Mouse (Mus musculus): ENCODE measurements around the gene Psmc6. TPM values are rescaled to one million over a fixed set of nuclear protein-coding genes. Genes with fewer than 3 reads are reported as not detected.

The Psmc6 gene
- total and polyA plus RNA-seq, 3 experiments: 125 to 270 (median 208) TPM

DNA sequence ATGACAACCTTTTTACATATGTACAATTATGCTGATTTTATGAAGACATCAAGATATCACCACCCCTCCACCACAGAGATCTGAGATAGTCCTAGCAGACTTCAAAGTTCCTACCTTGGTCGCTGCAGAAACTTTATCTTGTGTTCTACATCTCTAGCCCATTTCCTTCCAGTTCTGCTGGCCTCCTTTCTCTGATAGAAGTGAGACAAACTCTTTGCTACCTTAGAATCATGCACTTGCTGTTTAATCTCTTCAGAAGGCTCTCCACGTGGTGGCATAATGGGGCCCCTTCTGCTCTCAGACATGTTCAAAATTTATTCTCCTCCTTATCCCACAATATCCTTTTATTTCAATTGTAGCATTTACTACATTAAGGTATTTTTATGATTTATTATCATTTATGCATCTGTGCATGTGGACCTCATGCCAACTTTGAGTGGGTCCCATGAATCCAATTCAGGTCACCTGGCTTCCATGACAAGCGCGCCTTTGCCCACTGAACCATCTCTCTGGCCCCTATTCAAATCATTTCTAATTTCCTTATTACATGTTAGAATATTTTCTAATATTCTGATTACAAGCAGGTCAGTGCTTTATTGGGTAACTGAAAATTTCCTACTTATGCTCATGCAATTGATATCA is 1.4 kb upstream of the Psmc6 start:
- Histone ChIP-seq H3K36me3 (ENCODE audit: control insufficient read depth in 1 of 2, insufficient read depth in 2 of 2, low read length in 2 of 2) (peaks cover 10 to 46% of the 10 kb centered on the region in 2 experiments; a peak in 3 of 4 replicates), H3K9ac (ENCODE audit: control insufficient read depth, low read depth, low read length, poor library complexity, severe bottlenecking) (peak overlapping the region; percentile 56), H3K4me3 (ENCODE audit: control insufficient read depth in 1 of 2, insufficient read depth in 1 of 2, low read depth in 2 of 2, low read length in 2 of 2) (peak overlapping the region in 1 of 2 experiments; percentile 35; a peak in 1 of 4 replicates), H3K79me2 (ENCODE audit: control insufficient read depth, insufficient read depth, low read length, poor library complexity) (peaks cover 18% of the 10 kb centered on the region), H3K9me3 (replicated peaks; ENCODE audit: insufficient read depth, low read length) (no peaks in the 10 kb centered on the region), H3K4me1 (ENCODE audit: control insufficient read depth in 1 of 2, insufficient read depth in 2 of 2, low read length in 2 of 2) (peaks cover 19 to 21% of the 10 kb centered on the region in 2 experiments), H3K27ac (ENCODE audit: control insufficient read depth, low read depth, low read length) (peak overlapping the region; percentile 87), H3K27me3 (ENCODE audit: control insufficient read depth in 1 of 2, insufficient read depth in 2 of 2, low read length in 2 of 2) (no peaks in the 10 kb centered on the region)
- DNase-seq (ENCODE audit: low read depth, low spot score): peak; percentile 58
- TF ChIP-seq USF1 (IDR thresholded peaks at IDR 0.05; ENCODE audit: low read depth, low read length): peak; percentile 54; the same call in 1 of the 2 replicates
- TF ChIP-seq NELFE (IDR thresholded peaks at IDR 0.05; ENCODE audit: low read depth, low read length): peak; percentile 21; the same call in 1 of the 2 replicates
- TF ChIP-seq E2F4 (IDR thresholded peaks at IDR 0.05; ENCODE audit: borderline replicate concordance, low read depth, low read length): no peak
- peak; percentile 62 for TF ChIP-seq ETS1 (IDR thresholded peaks at IDR 0.05; ENCODE audit: low read depth, low read length)
- peak; percentile 91; the same call in 1 of the 2 replicates for TF ChIP-seq MYC (IDR thresholded peaks at IDR 0.05; ENCODE audit: low read depth, low read length)
- peak; percentile 92 for TF ChIP-seq MXI1 (IDR thresholded peaks at IDR 0.05; ENCODE audit: low read depth, low read length)
- TF ChIP-seq ZC3H11A (IDR thresholded peaks at IDR 0.05; ENCODE audit: low read depth, low read length): no peak
- TF ChIP-seq UBTF (IDR thresholded peaks at IDR 0.05; ENCODE audit: borderline replicate concordance, insufficient read depth, low read depth, low read length): no peak
- TF ChIP-seq SIN3A (IDR thresholded peaks at IDR 0.05; ENCODE audit: low read length): peak; percentile 76
- no peak for TF ChIP-seq ZKSCAN1 (IDR thresholded peaks at IDR 0.05; ENCODE audit: low read depth, low read length)
- TF ChIP-seq MAX (IDR thresholded peaks at IDR 0.05; ENCODE audit: low read length): peak; percentile 74
- TF ChIP-seq EP300 (IDR thresholded peaks at IDR 0.05; ENCODE audit: low read depth in 1 of 2, low read length in 2 of 2): peak; percentile 63 to 69; a peak in 3 of 4 replicates
- peak; percentile 85 for TF ChIP-seq GATA1 (IDR thresholded peaks at IDR 0.05; ENCODE audit: low read depth, low read length)
- peak; percentile 55; the same call in 1 of the 2 replicates for TF ChIP-seq TCF12 (IDR thresholded peaks at IDR 0.05; ENCODE audit: low read depth, low read length)
- TF ChIP-seq CHD1 (IDR thresholded peaks at IDR 0.05; ENCODE audit: low read depth, low read length): peak; percentile 55; the same call in 1 of the 2 replicates
- no peak for TF ChIP-seq POLR2A (IDR thresholded peaks at IDR 0.05; ENCODE audit: control insufficient read depth in 1 of 2, insufficient read depth in 1 of 2, low read depth in 1 of 2, low read length in 2 of 2, poor library complexity in 1 of 2)

DNA sequence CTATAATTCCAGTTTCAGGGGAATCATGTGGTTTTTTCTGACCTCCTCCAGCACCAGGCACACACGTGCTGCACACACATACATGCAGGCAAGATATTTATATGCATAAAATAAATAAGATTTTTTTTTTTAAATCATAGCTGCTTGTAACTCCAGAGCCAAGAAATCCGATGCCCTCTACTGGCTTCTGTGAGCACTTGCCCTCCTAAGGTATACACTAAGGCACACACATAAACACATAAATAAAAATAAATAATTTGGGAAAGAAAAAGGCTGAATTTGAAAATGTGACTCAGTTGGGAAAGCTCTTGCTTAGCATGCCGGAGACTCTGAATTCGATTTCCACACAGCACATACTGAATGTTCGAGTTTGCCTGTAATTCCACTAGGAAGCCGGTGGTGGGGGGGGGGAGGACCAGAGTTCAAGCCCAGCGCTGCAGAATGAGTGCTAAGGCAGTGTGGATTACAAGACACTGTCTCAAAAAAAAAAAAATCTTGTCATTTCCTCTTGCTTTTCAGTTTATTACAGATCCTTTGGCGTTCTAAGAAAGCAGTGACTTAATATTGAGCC is 485 bp upstream of the Psmc6 start:
- Histone ChIP-seq H3K27me3 (ENCODE audit: control insufficient read depth in 1 of 2, insufficient read depth in 2 of 2, low read length in 2 of 2) (no peaks in the 10 kb centered on the region), H3K79me2 (ENCODE audit: control insufficient read depth, insufficient read depth, low read length, poor library complexity) (peaks cover 21% of the 10 kb centered on the region), H3K4me3 (ENCODE audit: control insufficient read depth in 1 of 2, insufficient read depth in 1 of 2, low read depth in 2 of 2, low read length in 2 of 2) (peak overlapping the region; percentile 35 to 46), H3K27ac (ENCODE audit: control insufficient read depth, low read depth, low read length) (peak overlapping the region; percentile 87), H3K9me3 (replicated peaks; ENCODE audit: insufficient read depth, low read length) (no peaks in the 10 kb centered on the region), H3K36me3 (ENCODE audit: control insufficient read depth in 1 of 2, insufficient read depth in 2 of 2, low read length in 2 of 2) (peaks cover 11 to 41% of the 10 kb centered on the region in 2 experiments), H3K9ac (ENCODE audit: control insufficient read depth, low read depth, low read length, poor library complexity, severe bottlenecking) (peak overlapping the region; percentile 56), H3K4me1 (ENCODE audit: control insufficient read depth in 1 of 2, insufficient read depth in 2 of 2, low read length in 2 of 2) (peaks cover 17 to 21% of the 10 kb centered on the region in 2 experiments)
- DNase-seq (ENCODE audit: low read depth, low spot score): peak; percentile 72
- TF ChIP-seq ZNF384 (IDR thresholded peaks at IDR 0.05; ENCODE audit: low read depth, low read length): peak; percentile 83
- peak in 2 of 3 experiments; percentile 22 to 43; a peak in 3 of 6 replicates for TF ChIP-seq CTCF (IDR thresholded peaks at IDR 0.05 in 2 of 3, conservative IDR thresholded peaks at IDR 0.05 in 1 of 3; ENCODE audit: control insufficient read depth in 1 of 3, insufficient read depth in 1 of 3, low read depth in 2 of 3, low read length in 3 of 3, poor library complexity in 1 of 3, severe bottlenecking in 1 of 3)
- no peak for TF ChIP-seq CHD2 (IDR thresholded peaks at IDR 0.05; ENCODE audit: low read length)
- no peak for TF ChIP-seq NRF1 (IDR thresholded peaks at IDR 0.05; ENCODE audit: insufficient read depth, low read depth, low read length, poor library complexity, severe bottlenecking)
- no peak for TF ChIP-seq UBTF (IDR thresholded peaks at IDR 0.05; ENCODE audit: borderline replicate concordance, insufficient read depth, low read depth, low read length)
- TF ChIP-seq MYC (IDR thresholded peaks at IDR 0.05; ENCODE audit: low read depth, low read length): peak; percentile 63; the same call in 1 of the 2 replicates
